Mouse (Mus musculus) C2C12 (cell line): ENCODE results near the gene Nudt5.

ENCODE experiments used
- CEBPB ChIP-seq: IDR thresholded peaks from one replicate; pipeline ENCODE4 v1.6.1; 2011; ENCODE audit warnings: low read depth, mild to moderate bottlenecking, control low read depth, moderate library complexity
- CTCF ChIP-seq: IDR thresholded peaks from one replicate; pipeline ENCODE4 v1.5.1; 2011; ENCODE audit not compliant: control insufficient read depth, insufficient read depth, insufficient read length
- MAX ChIP-seq: IDR thresholded peaks from one replicate; pipeline ENCODE4 v1.6.1; 2011; ENCODE audit warnings: mild to moderate bottlenecking, control low read depth
- USF1 ChIP-seq: IDR thresholded peaks from one replicate; pipeline ENCODE4 v1.6.1; 2011; ENCODE audit warnings: low read depth, mild to moderate bottlenecking, control low read depth, moderate library complexity

- peak; percentile 13 for TF ChIP-seq CTCF
- no peak for TF ChIP-seq USF1
- TF ChIP-seq CEBPB: no peak
- no peak for TF ChIP-seq MAX
These were observed 61.8 kb downstream of the Nudt5 start for GRCm38 (mm10) chr2:5906625-5907024.
